Mouse (Mus musculus) liver, postnatal 0 days (tissue): Measurements from ENCODE around the gene Aldh6a1.

Source experiments
- CTCF ChIP-seq: sonication (generic); IDR thresholded peaks from 2 replicates; pipeline ENCODE4 v1.5.1; 2016; ENCODE audit warnings: antibody characterized with exemption, low read depth
- EP300 ChIP-seq: IDR thresholded peaks from 2 replicates; pipeline ENCODE4 v1.6.1; 2016; ENCODE audit warnings: antibody characterized with exemption, low read depth, mild to moderate bottlenecking

DNA sequence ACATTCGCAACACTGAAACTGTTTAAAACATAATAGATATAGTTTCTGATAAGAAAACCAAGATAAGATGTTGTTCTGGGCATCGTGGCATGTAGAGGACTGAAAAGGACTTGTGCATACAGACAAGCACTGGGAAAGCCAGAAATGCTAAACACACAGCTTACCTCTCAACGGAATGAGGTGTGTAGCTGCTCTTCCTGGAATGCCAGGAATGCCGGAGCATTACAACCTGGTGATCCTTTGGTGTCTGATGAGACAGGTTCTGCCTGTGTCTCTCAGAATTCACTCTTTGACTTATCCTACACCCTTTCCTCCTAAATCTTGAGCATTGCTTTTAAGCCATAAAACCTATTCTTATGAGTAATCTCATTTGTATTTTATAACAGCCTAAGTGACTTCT, 8.3 kb downstream of the Aldh6a1 start:
- TF ChIP-seq CTCF (no peak), EP300 (no peak)
